Mouse (Mus musculus): ENCODE results near the gene Gm21976. TPM values are rescaled to one million over a fixed set of nuclear protein-coding genes. Genes with fewer than 3 reads are reported as not detected.

The Gm21976 gene
- polyA plus RNA-seq (2014; fragmentation: Illumina TruSeq; extraction: RNeasy Lipid Tissue Mini Kit (QIAGEN cat#74804); ENCODE audit: low read depth, low replicate concordance), result not detected

GRCm38 (mm10) chr13:98279686-98280085 lies at the start of gene Gm21976:
Gene Gm21976, plus strand, starts transcription at chr13:98279887.

GRCm38 (mm10) chr13:98262636-98263457 lies 16.8 kb upstream of the Gm21976 start, which contains the start of the genes Utp15 and Ankra2:
Gene Utp15, minus strand, starts transcription at chr13:98263041.
Gene Ankra2, plus strand, starts transcription at chr13:98263074.

GRCm38 (mm10) chr13:98316480-98317245 lies 37.0 kb downstream of the Gm21976 start, which contains the start of gene Btf3:
Gene Btf3, minus strand, starts transcription at chr13:98317006.

GRCm38 (mm10) chr13:98354090-98354801 lies 74.6 kb downstream of the Gm21976 start, which contains the start of gene Foxd1:
Gene Foxd1, plus strand, starts transcription at chr13:98354242.

Other genes starting within 250 kb of the Gm21976 start
- 0.48 TPM for gene Arhgef28, start 73.4 kb upstream of the Gm21976 start, polyA plus RNA-seq (2014; fragmentation: Illumina TruSeq; extraction: RNeasy Lipid Tissue Mini Kit (QIAGEN cat#74804); ENCODE audit: low read depth, low replicate concordance)
- 9.7 TPM for gene Utp15, start 16.8 kb upstream of the Gm21976 start, polyA plus RNA-seq (2014; fragmentation: Illumina TruSeq; extraction: RNeasy Lipid Tissue Mini Kit (QIAGEN cat#74804); ENCODE audit: low read depth, low replicate concordance)
- gene Ankra2, start 16.8 kb upstream of the Gm21976 start, polyA plus RNA-seq (2014; fragmentation: Illumina TruSeq; extraction: RNeasy Lipid Tissue Mini Kit (QIAGEN cat#74804); ENCODE audit: low read depth, low replicate concordance), result 48.2 TPM
- 1,152 TPM for gene Btf3, start 37.1 kb downstream of the Gm21976 start, polyA plus RNA-seq (2014; fragmentation: Illumina TruSeq; extraction: RNeasy Lipid Tissue Mini Kit (QIAGEN cat#74804); ENCODE audit: low read depth, low replicate concordance)
- not detected for gene Foxd1, start 74.4 kb downstream of the Gm21976 start, polyA plus RNA-seq (2014; fragmentation: Illumina TruSeq; extraction: RNeasy Lipid Tissue Mini Kit (QIAGEN cat#74804); ENCODE audit: low read depth, low replicate concordance)
- gene Gm10320, start 212.1 kb downstream of the Gm21976 start, polyA plus RNA-seq (2014; fragmentation: Illumina TruSeq; extraction: RNeasy Lipid Tissue Mini Kit (QIAGEN cat#74804); ENCODE audit: low read depth, low replicate concordance), result not detected

Measured in testis, adult 10 weeks (tissue).